Mouse (Mus musculus) midbrain, embryonic 12.5 days (tissue): Measurements from ENCODE around the gene Tcp1. TPM values are rescaled to one million over a fixed set of nuclear protein-coding genes. Genes with fewer than 3 reads are reported as not detected.
A peak's percentile ranks its signal among the peaks of the same experiment; 100 is the strongest.
"Not testable (repeated sequence)": the region's sequence is repeated elsewhere in the genome, so short reads cannot be mapped to it uniquely, and the experiment has no call there.

Experiments
- ATAC-seq: fragments of 200-750 bp; cut with Nextera tagmentation; 2 replicates; pipeline ENCODE4 v1.8.0; 2017; ENCODE audit warnings: low read depth, moderate TSS enrichment, moderate library complexity; ENCODE audit not compliant: low FRiP score
- H3K27ac ChIP-seq: fragments of 300-500 bp; sonication (generic); replicated peaks from 2 replicates; pipeline ENCODE4 v1.5.1; 2016; ENCODE audit warnings: mild to moderate bottlenecking
- H3K27me3 ChIP-seq: fragments of 300-500 bp; sonication (generic); 2 replicates; pipeline ENCODE4 v1.6.1; 2016; ENCODE audit warnings: mild to moderate bottlenecking
- H3K36me3 ChIP-seq: fragments of 300-500 bp; sonication (generic); 2 replicates; pipeline ENCODE4 v1.6.1; 2016
- H3K4me1 ChIP-seq: fragments of 300-500 bp; sonication (generic); 2 replicates; pipeline ENCODE4 v1.6.1; 2016
- H3K4me2 ChIP-seq: fragments of 300-500 bp; sonication (generic); replicated peaks from 2 replicates; pipeline ENCODE4 v1.6.1; 2016; ENCODE audit warnings: mild to moderate bottlenecking, moderate library complexity
- H3K4me3 ChIP-seq: fragments of 300-500 bp; sonication (generic); 2 replicates; pipeline ENCODE4 v1.5.1; 2016; ENCODE audit warnings: mild to moderate bottlenecking
- H3K9ac ChIP-seq: fragments of 300-500 bp; sonication (generic); replicated peaks from 2 replicates; pipeline ENCODE4 v1.6.1; 2016; ENCODE audit warnings: mild to moderate bottlenecking, moderate library complexity
- H3K9me3 ChIP-seq: fragments of 300-500 bp; sonication (generic); 2 replicates; pipeline ENCODE4 v1.6.1; 2016; ENCODE audit warnings: mild to moderate bottlenecking
- WGBS: fragments of 180-500 bp; shearing (Covaris S2); methylation state at CpG from one replicate; pipeline ENCODE4 v1.1.7; 2016; 5-methylcytosine and 5-hydroxymethylcytosine counted together
- polyA plus RNA-seq: library from polyadenylated mRNA; unstranded; fragments of >200 nt; fragmentation: Nextera tagmentation; extraction: Ambion mirVana; gene quantifications from 2 replicates; pipeline ENCODE4 v1.2.1, GENCODE M21; 2016

The Tcp1 gene
- polyA plus RNA-seq, 1 experiment from 2014 or later, result 463 TPM

DNA sequence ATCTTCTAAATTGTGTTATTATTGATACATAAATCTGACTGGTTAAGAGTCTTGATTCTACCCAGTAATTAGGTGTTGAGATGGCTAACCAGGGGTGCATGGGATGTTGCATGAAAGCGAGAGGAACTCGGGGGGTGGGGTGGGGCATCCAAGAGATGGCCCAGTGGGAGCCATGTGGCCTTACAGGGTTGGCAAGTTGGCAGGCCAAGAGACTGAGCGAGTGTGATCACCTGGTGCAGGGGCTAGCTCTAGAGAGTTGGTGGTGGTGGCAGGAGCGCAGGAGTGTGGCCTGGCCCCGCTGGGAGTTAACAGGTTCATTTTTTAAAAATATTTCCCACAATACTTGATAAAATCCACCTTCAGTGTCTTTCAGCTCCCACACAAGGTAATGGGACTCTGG, 17.8 kb upstream of the Tcp1 start:
- no peaks in the 10 kb centered on the region for H3K27me3 ChIP-seq
- WGBS, result 83% methylated on average over 5 of the region's 5 CpGs
- H3K9me3 ChIP-seq, result no peaks in the 10 kb centered on the region
- ATAC-seq, result no peak
- H3K36me3 ChIP-seq, result peaks cover 18% of the 10 kb centered on the region; the same call in 1 of the 2 replicates
- H3K4me3 ChIP-seq, result no peak overlapping the region
- no peak overlapping the region for H3K27ac ChIP-seq
- H3K4me1 ChIP-seq, result no peaks in the 10 kb centered on the region
- H3K4me2 ChIP-seq, result no peak overlapping the region
- no peak overlapping the region for H3K9ac ChIP-seq

- not testable (repeated sequence) for H3K9me3 ChIP-seq, H3K27me3 ChIP-seq, H3K4me2 ChIP-seq, H3K4me1 ChIP-seq, H3K4me3 ChIP-seq, H3K27ac ChIP-seq, ATAC-seq, H3K9ac ChIP-seq
- 33% methylated on average over 2 of the region's 2 CpGs for WGBS
- H3K36me3 ChIP-seq, result peaks cover 18% of the 10 kb centered on the region; the same call in 1 of the 2 replicates
Observed at GRCm38 (mm10) chr17:12898607-12899006, 16.9 kb upstream of the Tcp1 start.

DNA sequence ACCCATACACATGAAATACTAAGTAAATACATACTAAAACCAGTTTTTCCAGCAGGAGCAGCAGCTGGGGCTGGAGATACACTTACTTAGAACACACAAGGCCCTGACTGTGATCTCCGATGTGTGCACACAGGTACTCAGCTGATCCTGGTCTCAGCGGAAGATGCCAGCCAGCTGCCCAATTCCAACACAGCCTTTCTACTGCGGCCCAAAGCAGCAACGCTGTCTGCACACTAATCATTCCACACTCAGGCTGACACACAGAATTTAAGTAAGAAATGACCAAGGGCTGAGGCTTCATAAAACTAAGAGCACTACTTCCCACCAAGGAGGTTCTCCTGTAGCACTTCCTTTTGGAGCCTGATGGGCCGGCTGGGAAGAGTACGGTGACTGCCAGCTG, 13.2 kb upstream of the Tcp1 start:
- Histone ChIP-seq H3K9ac (no peak overlapping the region), H3K9me3 (no peaks in the 10 kb centered on the region), H3K36me3 (peaks cover 27% of the 10 kb centered on the region), H3K4me1 (peaks cover 11% of the 10 kb centered on the region), H3K27ac (no peak overlapping the region), H3K4me2 (no peak overlapping the region), H3K4me3 (no peak overlapping the region), H3K27me3 (no peaks in the 10 kb centered on the region)
- ATAC-seq, result no peak
- WGBS, result 93% methylated on average over 6 of the region's 6 CpGs

DNA sequence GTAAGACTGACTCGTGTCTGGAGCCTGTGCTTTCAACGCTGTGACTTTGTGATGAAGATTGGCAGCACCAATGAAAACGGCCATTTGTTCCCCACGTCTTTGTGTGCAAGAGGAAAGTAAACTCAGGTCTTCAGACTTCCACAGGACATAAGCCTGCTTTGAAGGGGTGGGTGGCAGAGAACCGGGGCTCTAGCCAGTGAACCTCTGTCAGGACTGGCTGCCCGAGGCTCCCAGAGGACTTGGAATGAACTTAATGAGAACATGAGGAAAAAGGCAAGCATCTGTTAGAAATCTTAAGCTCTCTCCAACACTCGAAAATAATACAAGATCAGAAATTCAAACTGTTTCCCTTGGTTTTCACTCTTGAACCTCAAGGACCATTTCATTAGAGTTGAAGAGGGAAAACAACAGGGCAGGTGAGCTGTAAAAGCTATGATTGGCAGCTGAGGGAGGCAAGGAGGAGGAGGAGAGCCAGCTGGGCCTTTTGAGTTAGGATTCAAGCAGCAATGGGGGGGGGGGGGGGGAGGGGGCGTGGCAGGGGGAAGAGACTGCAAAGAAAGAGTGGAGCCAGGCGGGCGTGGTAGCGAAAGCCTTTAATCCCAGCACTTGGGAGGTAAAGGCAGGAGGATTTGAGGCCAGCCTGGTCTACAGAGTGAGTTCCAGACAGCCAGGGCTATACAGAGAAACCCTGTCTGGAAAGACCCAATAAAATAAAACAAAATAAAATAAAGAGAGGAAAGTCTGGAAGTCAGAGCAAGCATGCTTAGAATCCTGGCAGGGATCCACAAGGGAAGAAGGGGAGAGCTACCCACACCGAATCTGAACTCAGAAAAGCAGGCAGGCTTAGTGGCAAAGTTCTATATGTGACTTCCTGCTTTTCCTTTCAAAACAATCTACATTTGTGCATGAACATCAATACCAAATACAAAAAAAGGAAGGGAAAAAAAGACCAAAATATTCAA, 11.8 kb upstream of the Tcp1 start:
- Histone ChIP-seq H3K9ac (no peak overlapping the region), H3K27me3 (no peaks in the 10 kb centered on the region), H3K9me3 (no peaks in the 10 kb centered on the region), H3K27ac (peak overlapping the region; percentile 56), H3K4me3 (no peak overlapping the region), H3K36me3 (peaks cover 27% of the 10 kb centered on the region), H3K4me2 (no peak overlapping the region), H3K4me1 (peaks cover 11% of the 10 kb centered on the region)
- WGBS, result 19% methylated on average over 11 of the region's 12 CpGs
- peak; percentile 75 for ATAC-seq

GRCm38 (mm10) chr17:12904349-12904748, 11.2 kb upstream of the Tcp1 start:
- Histone ChIP-seq H3K9ac (no peak overlapping the region), H3K27ac (no peak overlapping the region), H3K9me3 (no peaks in the 10 kb centered on the region), H3K4me2 (no peak overlapping the region), H3K4me3 (no peak overlapping the region), H3K36me3 (peaks cover 26% of the 10 kb centered on the region), H3K27me3 (no peaks in the 10 kb centered on the region), H3K4me1 (peaks cover 11% of the 10 kb centered on the region)
- 67% methylated on average over 1 of the region's 1 CpGs for WGBS
- ATAC-seq, result no peak

DNA sequence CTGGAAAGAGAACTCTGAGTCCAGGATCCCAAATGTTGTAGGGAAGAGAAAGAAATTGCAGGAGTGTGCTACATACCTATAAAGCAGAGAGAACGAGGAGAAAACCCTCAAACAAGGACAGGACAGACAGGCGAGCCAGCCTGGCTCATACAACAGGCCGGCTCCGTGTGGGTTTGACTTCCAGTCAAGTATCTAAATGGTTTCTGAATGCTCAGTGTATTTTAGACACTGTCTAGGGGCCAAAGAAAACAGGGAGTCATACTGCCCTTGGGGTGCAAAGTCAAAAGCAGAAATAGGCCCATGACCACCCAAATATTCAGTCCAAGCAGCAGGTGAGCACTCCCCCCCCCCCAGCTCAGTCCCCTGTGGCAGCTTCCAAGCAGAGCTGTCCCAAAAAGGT, 9.7 kb upstream of the Tcp1 start:
- H3K36me3 ChIP-seq, result peaks cover 21% of the 10 kb centered on the region
- WGBS, result 88% methylated on average over 4 of the region's 4 CpGs
- no peaks in the 10 kb centered on the region for H3K27me3 ChIP-seq
- peaks cover 11% of the 10 kb centered on the region for H3K4me1 ChIP-seq
- H3K4me3 ChIP-seq, result no peak overlapping the region
- H3K9ac ChIP-seq, result no peak overlapping the region
- H3K9me3 ChIP-seq, result no peaks in the 10 kb centered on the region
- no peak overlapping the region for H3K27ac ChIP-seq
- no peak for ATAC-seq
- H3K4me2 ChIP-seq, result no peak overlapping the region

DNA sequence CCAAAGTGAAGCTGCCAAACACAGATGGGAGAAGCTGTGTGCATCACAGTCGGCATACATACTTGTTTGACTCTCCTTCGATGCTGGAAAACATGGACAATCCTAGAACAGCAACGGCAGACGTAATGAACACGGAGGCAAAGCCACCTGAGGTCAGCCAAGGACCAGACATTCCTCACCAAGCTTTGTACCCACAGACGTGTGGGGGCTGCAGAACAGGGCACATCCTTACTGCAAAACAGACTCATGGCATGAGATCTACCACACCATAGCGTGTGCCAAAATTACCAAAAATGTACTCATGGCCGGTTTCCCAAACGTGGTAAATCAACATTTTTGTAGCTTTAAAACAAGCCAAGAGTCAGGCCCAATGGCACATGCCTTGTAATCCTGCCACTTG, 9.1 kb upstream of the Tcp1 start:
- WGBS, result 93% methylated on average over 9 of the region's 9 CpGs
- peaks cover 28% of the 10 kb centered on the region for H3K36me3 ChIP-seq

GRCm38 (mm10) chr17:12909361-12910280, 5.9 kb upstream of the Tcp1 start, which contains the start of gene Pnldc1:
Gene Pnldc1, minus strand, starts transcription at chr17:12910230.
- H3K27ac ChIP-seq, result no peak within 1 kb of the TSS
- H3K4me1 ChIP-seq, result 0 out of 2 replicates have a peak, but pooled peaks cover under 1% of the 10 kb centered on the region
- H3K9ac ChIP-seq, result no peak within 1 kb of the TSS
- H3K9me3 ChIP-seq, result no peaks in the 10 kb centered on the region
- no peak for ATAC-seq
- H3K4me3 ChIP-seq, result no peak within 1 kb of the TSS
- H3K4me2 ChIP-seq, result no peak within 1 kb of the TSS
- H3K27me3 ChIP-seq, result no peaks in the 10 kb centered on the region
- WGBS, result 83% methylated on average over 35 of the region's 35 CpGs
- peaks cover 53% of the 10 kb centered on the region for H3K36me3 ChIP-seq

More for the DNA sequence above, 9.1 kb upstream of the Tcp1 start:
- Histone ChIP-seq H3K27me3 (no peaks in the 10 kb centered on the region), H3K4me2 (no peak overlapping the region), H3K27ac (no peak overlapping the region), H3K9ac (no peak overlapping the region), H3K9me3 (no peaks in the 10 kb centered on the region), H3K4me1 (peaks cover 11% of the 10 kb centered on the region), H3K4me3 (no peak overlapping the region)
- ATAC-seq, result no peak

DNA sequence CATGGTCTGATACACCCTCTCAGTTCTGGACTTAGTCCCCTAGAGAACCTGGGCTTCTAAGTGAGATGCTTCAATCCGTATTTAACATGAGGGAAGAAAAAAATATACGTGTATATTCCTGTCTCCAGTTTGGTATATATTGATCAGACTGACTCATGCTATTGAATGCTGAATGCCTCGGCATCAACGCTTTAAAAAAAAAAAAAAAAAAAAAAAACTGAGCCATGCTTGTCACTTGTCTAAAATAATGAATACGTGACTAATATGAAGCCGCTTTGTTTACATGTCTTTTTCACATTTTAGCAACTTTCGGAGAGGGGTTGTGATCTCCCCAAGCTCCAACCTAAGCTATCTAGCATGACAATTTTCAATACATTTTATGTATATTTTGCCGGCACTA, 5.1 kb upstream of the Tcp1 start:
- no peaks in the 10 kb centered on the region for H3K27me3 ChIP-seq
- peaks cover 7% of the 10 kb centered on the region for H3K4me1 ChIP-seq
- H3K27ac ChIP-seq, result no peak overlapping the region
- no peak overlapping the region for H3K4me2 ChIP-seq
- 91% methylated on average over 8 of the region's 8 CpGs for WGBS
- no peak overlapping the region for H3K9ac ChIP-seq
- no peak overlapping the region for H3K4me3 ChIP-seq
- H3K36me3 ChIP-seq, result peaks cover 45% of the 10 kb centered on the region
- no peaks in the 10 kb centered on the region for H3K9me3 ChIP-seq
- no peak for ATAC-seq

GRCm38 (mm10) chr17:12915881-12916583, 531 bp downstream of the Tcp1 start, which contains the start of gene Mrpl18:
Gene Mrpl18, minus strand, starts transcription at chr17:12916345.
- Histone ChIP-seq H3K9me3 (no peaks in the 10 kb centered on the region), H3K27ac (peak within 1 kb of the TSS; percentile 85), H3K4me2 (peak within 1 kb of the TSS; percentile 90), H3K27me3 (no peaks in the 10 kb centered on the region), H3K4me3 (peak within 1 kb of the TSS; percentile 84), H3K9ac (peak within 1 kb of the TSS; percentile 91), H3K4me1 (peaks cover 13% of the 10 kb centered on the region), H3K36me3 (peaks cover 52% of the 10 kb centered on the region)
- WGBS, result under 1% methylated on average over 56 of the region's 56 CpGs
- ATAC-seq, result peak; percentile 99

- no peaks in the 10 kb centered on the region for H3K9me3 ChIP-seq
- H3K4me1 ChIP-seq, result peaks cover 13% of the 10 kb centered on the region
- H3K27me3 ChIP-seq, result no peaks in the 10 kb centered on the region
- ATAC-seq, result peak; percentile 73
- H3K27ac ChIP-seq, result peak overlapping the region; percentile 85
- peaks cover 51% of the 10 kb centered on the region for H3K36me3 ChIP-seq
- H3K4me3 ChIP-seq, result peak overlapping the region; percentile 84
- H3K9ac ChIP-seq, result peak overlapping the region; percentile 91
- H3K4me2 ChIP-seq, result peak overlapping the region; percentile 90
- under 1% methylated on average over 40 of the region's 40 CpGs for WGBS
Observed at GRCm38 (mm10) chr17:12916588-12917380, 1.3 kb downstream of the Tcp1 start.
